28 mouse cellular contexts compared by ENCODE assay signal in genomic region chr6:17776041-17776440, GRCm38 (mm10).
A peak's percentile ranks its signal among the peaks of the same experiment; 100 is the strongest.
DNase-seq lines count a peak whose midpoint lies in the region; ATAC-seq lines count a peak whose summit lies in the region.
"Had no signal": no experiment of that assay in that cellular context is flagged by ENCODE, and none has a peak within 500 bp of the region (broad histone marks: within the 10 kb centered on the region; RNA-seq: fewer than 3 reads in every experiment).

No protein-coding gene starts in this region.

- no peaks in the 10 kb centered on the region; the same call in 1 of the 2 replicates for H3K36me3 ChIP-seq in liver, embryonic 12.5 days
- no peaks in the 10 kb centered on the region; the same call in 1 of the 2 replicates for H3K36me3 ChIP-seq in embryonic facial prominence, embryonic 10.5 days (replicated peaks)
- no peaks in the 10 kb centered on the region for H3K36me3 ChIP-seq in splenic B cell, adult 2 months (ENCODE audit: control insufficient read depth, insufficient read depth, low read length, poor library complexity, severe bottlenecking)
- H3K36me3 ChIP-seq in limb, embryonic 10.5 days, result no peaks in the 10 kb centered on the region
- H3K36me3 ChIP-seq: hindbrain, embryonic 10.5 days; kidney, embryonic 15.5 days; limb, embryonic 12.5 days; midbrain, embryonic 15.5 days; neural tube, embryonic 15.5 days had no signal

- no peak for ATAC-seq in liver, embryonic 12.5 days
- ATAC-seq: forebrain, embryonic 13.5 days; hindbrain, embryonic 16.5 days; liver, postnatal 0 days; midbrain, embryonic 15.5 days had no signal

- H3K9ac ChIP-seq in liver, embryonic 12.5 days, result no peak overlapping the region
- H3K9ac ChIP-seq: forebrain, embryonic 13.5 days; kidney, embryonic 15.5 days; limb, embryonic 12.5 days; liver, postnatal 0 days; midbrain, embryonic 15.5 days; neural tube, embryonic 15.5 days had no signal

- peaks cover 59% of the 10 kb centered on the region for H3K4me1 ChIP-seq in liver, embryonic 12.5 days
- no peaks in the 10 kb centered on the region for H3K4me1 ChIP-seq in embryonic facial prominence, embryonic 10.5 days
- no peaks in the 10 kb centered on the region for H3K4me1 ChIP-seq in limb, embryonic 10.5 days
- H3K4me1 ChIP-seq: kidney, embryonic 15.5 days had no signal

- WGBS in liver, embryonic 12.5 days (ENCODE audit: insufficient replicate concordance), result 73% methylated on average over 7 of the region's 7 CpGs
- 72% methylated on average over 7 of the region's 7 CpGs for WGBS in embryonic facial prominence, embryonic 10.5 days
- 80% methylated on average over 7 of the region's 7 CpGs for WGBS in limb, embryonic 10.5 days

- peak overlapping the region; percentile 17; the same call in 1 of the 2 replicates for H3K27ac ChIP-seq in liver, embryonic 12.5 days
- no peak overlapping the region for H3K27ac ChIP-seq in embryonic facial prominence, embryonic 10.5 days (replicated peaks)
- H3K27ac ChIP-seq in limb, embryonic 10.5 days, result no peak overlapping the region
- H3K27ac ChIP-seq: forebrain, embryonic 13.5 days; heart, embryonic 10.5 days; hindbrain, embryonic 10.5 days; kidney, embryonic 15.5 days; limb, embryonic 12.5 days; midbrain, embryonic 15.5 days; neural tube, embryonic 15.5 days had no signal

- no peak overlapping the region for H3K4me2 ChIP-seq in liver, embryonic 12.5 days
- H3K4me2 ChIP-seq: forebrain, embryonic 13.5 days; kidney, embryonic 15.5 days; limb, embryonic 12.5 days; midbrain, embryonic 15.5 days; neural tube, embryonic 15.5 days had no signal

- no peak for DNase-seq in liver
- peak; percentile 36 to 44 for DNase-seq in spleen, postnatal 36 days (ENCODE audit: low spot score in 2 of 2)
- no peak for DNase-seq in spleen, adult 12 weeks (ENCODE audit: low spot score)
- peak; percentile 15 for DNase-seq in embryonic facial prominence, embryonic 10.5 days (ENCODE audit: low spot score)
- DNase-seq in splenic B cell, adult 2 months (ENCODE audit: low read depth, low spot score), result peak; percentile 51
- DNase-seq in limb, embryonic 10.5 days (ENCODE audit: low spot score), result no peak
- DNase-seq: adrenal gland, postnatal 10 days; cerebellum, adult 11 months; cerebellum, adult 9-11 months; gastrocnemius, postnatal 10 days; heart, postnatal 14 days; kidney, adult 18-20 months; kidney, postnatal 25 days; liver, postnatal 0 days; lung, postnatal 36 days; right cerebral cortex, adult 18-20 months; thymus, adult 2 months; thymus, postnatal 36 days had no signal

- no peaks in the 10 kb centered on the region for H3K9me3 ChIP-seq in liver, embryonic 12.5 days (replicated peaks)
- no peaks in the 10 kb centered on the region for H3K9me3 ChIP-seq in embryonic facial prominence, embryonic 10.5 days
- H3K9me3 ChIP-seq in limb, embryonic 10.5 days (replicated peaks), result no peaks in the 10 kb centered on the region
- H3K9me3 ChIP-seq: G1E; heart, embryonic 10.5 days; kidney, embryonic 15.5 days; limb, embryonic 12.5 days; midbrain, embryonic 15.5 days; neural tube, embryonic 15.5 days had no signal

- no peak overlapping the region for H3K4me3 ChIP-seq in liver, embryonic 12.5 days
- H3K4me3 ChIP-seq in embryonic facial prominence, embryonic 10.5 days, result no peak overlapping the region
- no peak overlapping the region for H3K4me3 ChIP-seq in limb, embryonic 10.5 days
- H3K4me3 ChIP-seq: forebrain, embryonic 13.5 days; heart, embryonic 10.5 days; hindbrain, embryonic 10.5 days; kidney, embryonic 15.5 days; limb, embryonic 12.5 days; midbrain, embryonic 15.5 days; neural tube, embryonic 15.5 days had no signal

- no peaks in the 10 kb centered on the region for H3K27me3 ChIP-seq in liver, embryonic 12.5 days (replicated peaks)
- no peaks in the 10 kb centered on the region for H3K27me3 ChIP-seq in embryonic facial prominence, embryonic 10.5 days (replicated peaks; ENCODE audit: low read depth, poor library complexity, severe bottlenecking)
- H3K27me3 ChIP-seq in splenic B cell, adult 2 months (ENCODE audit: control insufficient read depth, insufficient read depth, low read length, poor library complexity, severe bottlenecking), result no peaks in the 10 kb centered on the region
- H3K27me3 ChIP-seq in limb, embryonic 10.5 days (ENCODE audit: low read depth, poor library complexity, severe bottlenecking), result no peaks in the 10 kb centered on the region
- H3K27me3 ChIP-seq: forebrain, embryonic 13.5 days; kidney, embryonic 15.5 days; limb, embryonic 12.5 days; midbrain, embryonic 15.5 days; neural tube, embryonic 15.5 days had no signal

Comparison
In these comparisons a context has a peak if more than half of its experiments do, and no peak if none do; other contexts are left out.
1. DNase-seq: peak in spleen, postnatal 36 days (2 of 2), embryonic facial prominence, embryonic 10.5 days (single experiment) and splenic B cell, adult 2 months (single experiment); none in liver (single experiment), spleen, adult 12 weeks (single experiment) and limb, embryonic 10.5 days (single experiment).